Mouse (Mus musculus) embryo, embryonic 10.5 days (tissue): ENCODE measurements around the gene Ubb.

Source experiments
- DNase-seq: peaks from one replicate; pipeline ENCODE4 v3.0.0-alpha.2; 2015; ENCODE audit warnings: low spot score

The Ubb gene

GRCm38 (mm10) chr11:62551226-62552119 lies 502 bp downstream of the Ubb start:
- peak; percentile 93 for DNase-seq

- DNase-seq: no peak
Observed at GRCm38 (mm10) chr11:62553186-62553585, 2.2 kb downstream of the Ubb start.

- DNase-seq: no peak
Observed at GRCm38 (mm10) chr11:62553633-62554032, 2.7 kb downstream of the Ubb start.

GRCm38 (mm10) chr11:62554163-62554855 lies 3.3 kb downstream of the Ubb start:
- DNase-seq: no peak

- DNase-seq: no peak
Observed at GRCm38 (mm10) chr11:62554934-62555517, 4.1 kb downstream of the Ubb start.

GRCm38 (mm10) chr11:62555896-62556412 lies 5.0 kb downstream of the Ubb start:
- DNase-seq: no peak

GRCm38 (mm10) chr11:62557205-62557604 lies 6.2 kb downstream of the Ubb start:
- DNase-seq: no peak

GRCm38 (mm10) chr11:62558152-62558551 lies 7.2 kb downstream of the Ubb start:
- DNase-seq: no peak

GRCm38 (mm10) chr11:62558961-62559646 lies 8.1 kb downstream of the Ubb start:
- DNase-seq: no peak

GRCm38 (mm10) chr11:62560463-62561016 lies 9.6 kb downstream of the Ubb start:
- DNase-seq: peak; percentile 46

- no peak for DNase-seq
Observed at GRCm38 (mm10) chr11:62563590-62563989, 12.6 kb downstream of the Ubb start.

- no peak for DNase-seq
Observed at GRCm38 (mm10) chr11:62565747-62566146, 14.8 kb downstream of the Ubb start.

GRCm38 (mm10) chr11:62566211-62566610 lies 15.2 kb downstream of the Ubb start:
- DNase-seq: no peak

GRCm38 (mm10) chr11:62568300-62568699 lies 17.3 kb downstream of the Ubb start:
- DNase-seq: no peak

GRCm38 (mm10) chr11:62573959-62574702 lies 23.2 kb downstream of the Ubb start, which contains the start of gene Trpv2:
Gene Trpv2, plus strand, starts transcription at chr11:62574486.
- DNase-seq: no peak

- DNase-seq: no peak
Observed at GRCm38 (mm10) chr11:62574703-62575085, 23.7 kb downstream of the Ubb start.

- peak; percentile 96 for DNase-seq
Observed at GRCm38 (mm10) chr11:62575297-62575658, 24.3 kb downstream of the Ubb start.

- DNase-seq: peak; percentile 38
Observed at GRCm38 (mm10) chr11:62575659-62576438, 24.9 kb downstream of the Ubb start.

- DNase-seq: no peak
Observed at GRCm38 (mm10) chr11:62576530-62577152, 25.7 kb downstream of the Ubb start.

- DNase-seq: no peak
Observed at GRCm38 (mm10) chr11:62583031-62583430, 32.1 kb downstream of the Ubb start.
